Mouse (Mus musculus): Measurements from ENCODE around the gene Myh11.

DNA sequence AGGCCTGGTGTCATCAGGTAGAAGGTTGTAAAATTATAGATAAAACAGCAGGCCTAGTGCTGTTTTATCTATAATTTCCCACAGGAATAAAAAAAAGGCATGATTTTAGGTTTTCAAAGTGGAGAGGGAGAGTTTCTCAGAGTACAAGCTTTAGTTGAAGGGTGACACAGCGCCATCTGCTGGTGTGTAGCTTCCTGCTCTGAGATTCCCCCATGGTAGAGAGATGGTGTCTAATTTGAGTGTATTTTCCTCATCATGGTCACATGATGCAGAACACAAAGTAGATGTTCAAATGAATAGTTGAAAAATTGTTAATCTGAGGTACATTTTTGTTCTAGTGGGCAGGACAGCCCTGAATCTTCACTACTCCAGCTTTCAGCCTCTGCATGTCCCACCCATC, 95.7 kb downstream of the Myh11 start:
- TF ChIP-seq CTCF (IDR thresholded peaks at IDR 0.05; ENCODE audit: low read depth), result peak; percentile 77
- no peak for TF ChIP-seq EP300 (IDR thresholded peaks at IDR 0.05; ENCODE audit: low read depth)
